Mouse (Mus musculus) forebrain, postnatal 0 days (tissue): Measurements from ENCODE around the gene Myh2. TPM values are rescaled to one million over a fixed set of nuclear protein-coding genes. Genes with fewer than 3 reads are reported as not detected.

Source experiments
- ATAC-seq: fragments of 200-750 bp; cut with Nextera tagmentation; 2 replicates; pipeline ENCODE4 v1.8.0; 2017; ENCODE audit warnings: mild to moderate bottlenecking, moderate library complexity
- DNase-seq: peaks from one replicate; pipeline ENCODE4 v3.0.0-alpha.2; 2015
- H3K27ac ChIP-seq: fragments of 300-500 bp; sonication (generic); 2 replicates; pipeline ENCODE4 v1.5.1; 2014; ENCODE audit warnings: low read depth, mild to moderate bottlenecking, antibody characterized with exemption, low read length, moderate library complexity, mixed read lengths
- H3K27me3 ChIP-seq: fragments of 300-500 bp; sonication (generic); 2 replicates; pipeline ENCODE4 v1.6.1; 2014; ENCODE audit warnings: mild to moderate bottlenecking, low read length, mixed read lengths; ENCODE audit not compliant: insufficient read depth
- H3K36me3 ChIP-seq: fragments of 300-500 bp; sonication (generic); 2 replicates; pipeline ENCODE4 v1.6.1; 2014; ENCODE audit warnings: mild to moderate bottlenecking, moderate library complexity; ENCODE audit not compliant: insufficient read depth
- H3K4me1 ChIP-seq: fragments of 300-500 bp; sonication (generic); 2 replicates; pipeline ENCODE4 v1.6.1; 2014; ENCODE audit warnings: antibody characterized with exemption; ENCODE audit not compliant: insufficient read depth
- H3K4me2 ChIP-seq: fragments of 300-500 bp; sonication (generic); 2 replicates; pipeline ENCODE4 v1.6.1; 2014; ENCODE audit warnings: low read depth, mild to moderate bottlenecking, moderate library complexity
- H3K4me3 ChIP-seq: fragments of 300-500 bp; sonication (generic); 2 replicates; pipeline ENCODE4 v1.5.1; 2014; ENCODE audit warnings: low read depth, low read length, mixed read lengths
- H3K9ac ChIP-seq: fragments of 300-500 bp; sonication (generic); 2 replicates; pipeline ENCODE4 v1.6.1; 2014; ENCODE audit warnings: mild to moderate bottlenecking
- H3K9me3 ChIP-seq: fragments of 300-500 bp; sonication (generic); 2 replicates; pipeline ENCODE4 v1.6.1; 2016; ENCODE audit warnings: low read length
- CTCF ChIP-seq: sonication (generic); IDR thresholded peaks from 2 replicates; pipeline ENCODE4 v1.5.1; 2016; ENCODE audit warnings: antibody characterized with exemption, control low read depth, low read depth
- WGBS: fragments of 180-500 bp; shearing (Covaris S2); extraction: QIAGEN DNeasy Blood & Tissue Kit; methylation state at CpG from one replicate; pipeline ENCODE4 v1.1.7; 2014; 5-methylcytosine and 5-hydroxymethylcytosine counted together
- polyA plus RNA-seq: library from polyadenylated mRNA; unstranded; fragments of >200 nt; fragmentation: Nextera tagmentation; extraction: Ambion mirVana; gene quantifications from 2 replicates; pipeline ENCODE4 v1.2.1, GENCODE M21; 2015
- total RNA-seq: library from RNA; depleted of rRNA; stranded (reverse); fragments of >200 nt; gene quantifications from 2 replicates; pipeline ENCODE4 v1.2.3, GENCODE M21; 2014; rRNA removed

Gene Myh2
- total and polyA plus RNA-seq, 2 experiments from 2014 or later, result 0.18 to 0.33 TPM

GRCm38 (mm10) chr11:67241051-67241450, 70.2 kb downstream of the Myh2 start:
- Histone ChIP-seq H3K9ac (no peak overlapping the region), H3K4me1 (no peaks in the 10 kb centered on the region), H3K4me2 (no peak overlapping the region), H3K36me3 (no peaks in the 10 kb centered on the region), H3K4me3 (no peak overlapping the region), H3K9me3 (no peaks in the 10 kb centered on the region), H3K27ac (no peak overlapping the region), H3K27me3 (no peaks in the 10 kb centered on the region)
- WGBS, result 78% methylated on average over 6 of the region's 6 CpGs
- DNase-seq (no peak), ATAC-seq (no peak)
- TF ChIP-seq CTCF, result no peak

Other genes with a start within 250 kb of the Myh2 start
- gene Tmem238l, start 214.4 kb upstream of the Myh2 start, total RNA-seq, result not detected in 2 replicates
- gene Tmem238l, start 214.4 kb upstream of the Myh2 start, polyA plus RNA-seq, result not detected in 2 replicates
- gene Tmem220, start 145.9 kb upstream of the Myh2 start, total RNA-seq, result not detected in 2 replicates
- gene Tmem220, start 145.9 kb upstream of the Myh2 start, polyA plus RNA-seq, result 0.36 and 0.77 TPM in 2 replicates
- gene Adprm, start 118.4 kb upstream of the Myh2 start, total RNA-seq, result 22.2 and 23.2 TPM in 2 replicates
- gene Adprm, start 118.4 kb upstream of the Myh2 start, polyA plus RNA-seq, result 24.6 and 26.3 TPM in 2 replicates
- 16.0 and 18.3 TPM in 2 replicates for gene Sco1, start 118.4 kb upstream of the Myh2 start, total RNA-seq
- 11.9 and 13.9 TPM in 2 replicates for gene Sco1, start 118.4 kb upstream of the Myh2 start, polyA plus RNA-seq
- 0.24 and 0.54 TPM in 2 replicates for gene Myh3, start 92.7 kb upstream of the Myh2 start, total RNA-seq
- gene Myh3, start 92.7 kb upstream of the Myh2 start, polyA plus RNA-seq, result 0.15 and 0.24 TPM in 2 replicates
- 0.23 and 0.24 TPM in 2 replicates for gene Myh1, start 29.0 kb downstream of the Myh2 start, total RNA-seq
- 0.10 and 0.12 TPM in 2 replicates for gene Myh1, start 29.0 kb downstream of the Myh2 start, polyA plus RNA-seq
- 0.10 and 0.15 TPM in 2 replicates for gene Myh4, start 67.0 kb downstream of the Myh2 start, total RNA-seq
- gene Myh4, start 67.0 kb downstream of the Myh2 start, polyA plus RNA-seq, result 0.04 and 0.05 TPM in 2 replicates
- 0.38 and 2.1 TPM in 2 replicates for gene Myh8, start 106.1 kb downstream of the Myh2 start, total RNA-seq
- 0.20 and 0.33 TPM in 2 replicates for gene Myh8, start 106.1 kb downstream of the Myh2 start, polyA plus RNA-seq
- 0.57 and 0.62 TPM in 2 replicates for gene Myh13, start 150.6 kb downstream of the Myh2 start, total RNA-seq
- 0.15 and 0.26 TPM in 2 replicates for gene Myh13, start 150.6 kb downstream of the Myh2 start, polyA plus RNA-seq